Mouse (Mus musculus): Measurements from ENCODE around the gene Dnah8. TPM values are rescaled to one million over a fixed set of nuclear protein-coding genes. Genes with fewer than 3 reads are reported as not detected.

Gene Dnah8
- polyA plus RNA-seq, 1 experiment from 2014 or later: 2.0 TPM

DNA sequence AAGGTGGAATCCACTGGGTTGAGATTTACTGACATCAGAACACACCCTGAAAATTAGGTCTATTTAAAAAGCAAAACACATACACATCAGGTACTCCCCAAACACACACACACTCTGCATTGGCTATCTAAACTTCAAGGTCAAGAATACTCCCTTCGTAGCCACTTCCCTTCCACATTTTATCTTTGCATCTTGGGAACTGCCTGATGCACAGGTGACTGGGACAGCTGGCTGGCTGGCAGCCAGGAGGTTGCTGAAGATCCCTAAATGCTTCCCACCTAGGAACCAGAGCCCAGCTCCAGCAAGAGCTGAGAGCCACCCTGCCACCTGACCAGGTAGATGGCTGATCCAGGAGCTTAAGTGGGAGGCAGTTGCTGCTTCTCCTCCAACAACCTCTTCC lies 212.9 kb downstream of the Dnah8 start:
- Histone ChIP-seq H3K27ac (ENCODE audit: low read length) (no peak overlapping the region), H3K9me3 (ENCODE audit: control insufficient read depth, low read depth, low read length) (no peaks in the 10 kb centered on the region), H3K4me2 (replicated peaks; ENCODE audit: low read depth, low read length) (no peak overlapping the region), H3K36me3 (ENCODE audit: control insufficient read depth, insufficient read depth, low read length) (no peaks in the 10 kb centered on the region), H3K9ac (replicated peaks; ENCODE audit: low read depth, low read length) (no peak overlapping the region), H3K4me3 (ENCODE audit: low read depth, low read length) (no peak overlapping the region), H3K27me3 (ENCODE audit: control insufficient read depth, insufficient read depth, low read length) (no peaks in the 10 kb centered on the region), H3K4me1 (ENCODE audit: control insufficient read depth, insufficient read depth, low read length) (no peaks in the 10 kb centered on the region)
- WGBS: 55% methylated on average over 1 of the region's 1 CpGs
- ATAC-seq (ENCODE audit: insufficient number of reproducible peaks, insufficient read depth, low FRiP score, low read depth): no peak

- Histone ChIP-seq H3K9me3 (ENCODE audit: control insufficient read depth, low read depth, low read length) (no peaks in the 10 kb centered on the region), H3K4me2 (replicated peaks; ENCODE audit: low read depth, low read length) (no peak overlapping the region), H3K4me1 (ENCODE audit: control insufficient read depth, insufficient read depth, low read length) (no peaks in the 10 kb centered on the region), H3K36me3 (ENCODE audit: control insufficient read depth, insufficient read depth, low read length) (no peaks in the 10 kb centered on the region), H3K27ac (ENCODE audit: low read length) (no peak overlapping the region), H3K4me3 (ENCODE audit: low read depth, low read length) (no peak overlapping the region), H3K9ac (replicated peaks; ENCODE audit: low read depth, low read length) (no peak overlapping the region), H3K27me3 (ENCODE audit: control insufficient read depth, insufficient read depth, low read length) (no peaks in the 10 kb centered on the region)
- ATAC-seq (ENCODE audit: insufficient number of reproducible peaks, insufficient read depth, low FRiP score, low read depth): no peak
- WGBS: 77% methylated on average over 9 of the region's 9 CpGs
Observed at GRCm38 (mm10) chr17:30840046-30840445, 215.9 kb downstream of the Dnah8 start.

DNA sequence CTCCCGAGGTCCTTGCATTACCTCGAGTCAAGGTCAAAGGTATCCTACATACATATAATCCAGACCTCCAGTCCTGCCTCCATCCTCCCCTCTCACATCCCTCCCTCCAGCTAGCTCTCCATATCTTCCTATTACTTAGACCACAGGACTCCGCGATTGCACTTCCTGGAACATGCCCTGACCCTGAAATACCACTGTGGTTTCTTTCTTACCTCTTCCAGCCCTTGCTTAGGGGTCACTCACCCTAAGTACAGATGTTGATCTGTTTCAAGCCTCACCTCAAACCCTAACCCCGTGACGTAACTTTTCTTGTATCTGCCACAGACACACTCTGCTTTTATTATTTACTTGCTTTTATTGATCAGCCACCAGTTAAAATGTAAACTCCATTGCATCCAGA lies 218.2 kb downstream of the Dnah8 start:
- no peaks in the 10 kb centered on the region for H3K4me1 ChIP-seq (ENCODE audit: control insufficient read depth, insufficient read depth, low read length)
- H3K36me3 ChIP-seq (ENCODE audit: control insufficient read depth, insufficient read depth, low read length): no peaks in the 10 kb centered on the region
- no peak overlapping the region for H3K27ac ChIP-seq (ENCODE audit: low read length)
- no peak for ATAC-seq (ENCODE audit: insufficient number of reproducible peaks, insufficient read depth, low FRiP score, low read depth)
- H3K4me3 ChIP-seq (ENCODE audit: low read depth, low read length): no peak overlapping the region
- H3K9ac ChIP-seq (replicated peaks; ENCODE audit: low read depth, low read length): no peak overlapping the region
- H3K9me3 ChIP-seq (ENCODE audit: control insufficient read depth, low read depth, low read length): no peaks in the 10 kb centered on the region
- H3K27me3 ChIP-seq (ENCODE audit: control insufficient read depth, insufficient read depth, low read length): no peaks in the 10 kb centered on the region
- 73% methylated on average over 6 of the region's 6 CpGs for WGBS
- no peak overlapping the region for H3K4me2 ChIP-seq (replicated peaks; ENCODE audit: low read depth, low read length)

- no peak for ATAC-seq (ENCODE audit: insufficient number of reproducible peaks, insufficient read depth, low FRiP score, low read depth)
- Histone ChIP-seq H3K27ac (ENCODE audit: low read length) (no peak overlapping the region), H3K27me3 (ENCODE audit: control insufficient read depth, insufficient read depth, low read length) (no peaks in the 10 kb centered on the region), H3K9ac (replicated peaks; ENCODE audit: low read depth, low read length) (no peak overlapping the region), H3K9me3 (ENCODE audit: control insufficient read depth, low read depth, low read length) (no peaks in the 10 kb centered on the region), H3K4me3 (ENCODE audit: low read depth, low read length) (no peak overlapping the region), H3K36me3 (ENCODE audit: control insufficient read depth, insufficient read depth, low read length) (no peaks in the 10 kb centered on the region), H3K4me1 (ENCODE audit: control insufficient read depth, insufficient read depth, low read length) (no peaks in the 10 kb centered on the region), H3K4me2 (replicated peaks; ENCODE audit: low read depth, low read length) (no peak overlapping the region)
- 48% methylated on average over 9 of the region's 9 CpGs for WGBS
Observed at GRCm38 (mm10) chr17:30844321-30844791, 220.2 kb downstream of the Dnah8 start.

- H3K27me3 ChIP-seq (ENCODE audit: control insufficient read depth, insufficient read depth, low read length): no peaks in the 10 kb centered on the region
- no peak overlapping the region for H3K4me3 ChIP-seq (ENCODE audit: low read depth, low read length)
- H3K9me3 ChIP-seq (ENCODE audit: control insufficient read depth, low read depth, low read length): no peaks in the 10 kb centered on the region
- ATAC-seq (ENCODE audit: insufficient number of reproducible peaks, insufficient read depth, low FRiP score, low read depth): no peak
- H3K27ac ChIP-seq (ENCODE audit: low read length): no peak overlapping the region
- WGBS: 77% methylated on average over 7 of the region's 7 CpGs
- H3K36me3 ChIP-seq (ENCODE audit: control insufficient read depth, insufficient read depth, low read length): no peaks in the 10 kb centered on the region
- H3K9ac ChIP-seq (replicated peaks; ENCODE audit: low read depth, low read length): no peak overlapping the region
- H3K4me1 ChIP-seq (ENCODE audit: control insufficient read depth, insufficient read depth, low read length): no peaks in the 10 kb centered on the region
- H3K4me2 ChIP-seq (replicated peaks; ENCODE audit: low read depth, low read length): no peak overlapping the region
Observed at GRCm38 (mm10) chr17:30847498-30847897, 223.3 kb downstream of the Dnah8 start.

GRCm38 (mm10) chr17:30848086-30848485 lies 223.9 kb downstream of the Dnah8 start:
- Histone ChIP-seq H3K27ac (ENCODE audit: low read length) (no peak overlapping the region), H3K4me3 (ENCODE audit: low read depth, low read length) (no peak overlapping the region), H3K27me3 (ENCODE audit: control insufficient read depth, insufficient read depth, low read length) (no peaks in the 10 kb centered on the region), H3K4me2 (replicated peaks; ENCODE audit: low read depth, low read length) (no peak overlapping the region), H3K9me3 (ENCODE audit: control insufficient read depth, low read depth, low read length) (no peaks in the 10 kb centered on the region), H3K9ac (replicated peaks; ENCODE audit: low read depth, low read length) (no peak overlapping the region), H3K36me3 (ENCODE audit: control insufficient read depth, insufficient read depth, low read length) (no peaks in the 10 kb centered on the region), H3K4me1 (ENCODE audit: control insufficient read depth, insufficient read depth, low read length) (no peaks in the 10 kb centered on the region)
- 92% methylated on average over 5 of the region's 5 CpGs for WGBS
- ATAC-seq (ENCODE audit: insufficient number of reproducible peaks, insufficient read depth, low FRiP score, low read depth): no peak

DNA sequence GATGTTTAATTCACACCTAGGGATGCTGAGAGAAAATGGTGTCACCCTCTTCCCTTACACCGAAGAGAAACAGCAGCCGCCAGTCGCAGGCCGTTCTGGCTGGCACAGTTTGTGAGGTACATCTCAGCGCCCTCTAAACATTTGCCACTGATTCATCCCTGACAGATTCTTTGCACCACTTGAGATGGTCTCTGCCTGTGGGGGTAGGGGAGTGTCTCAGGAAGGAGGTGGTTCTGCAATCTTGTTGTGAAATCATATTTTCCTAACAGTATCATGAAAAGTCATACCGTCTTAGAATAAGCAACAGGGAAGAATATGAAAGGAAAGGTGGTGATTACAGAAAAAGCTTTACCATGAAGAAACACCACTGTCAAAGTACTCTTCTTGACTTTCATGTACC lies 224.7 kb downstream of the Dnah8 start:
- Histone ChIP-seq H3K4me2 (replicated peaks; ENCODE audit: low read depth, low read length) (no peak overlapping the region), H3K36me3 (ENCODE audit: control insufficient read depth, insufficient read depth, low read length) (no peaks in the 10 kb centered on the region), H3K9ac (replicated peaks; ENCODE audit: low read depth, low read length) (no peak overlapping the region), H3K4me1 (ENCODE audit: control insufficient read depth, insufficient read depth, low read length) (no peaks in the 10 kb centered on the region), H3K27ac (ENCODE audit: low read length) (no peak overlapping the region), H3K4me3 (ENCODE audit: low read depth, low read length) (no peak overlapping the region), H3K9me3 (ENCODE audit: control insufficient read depth, low read depth, low read length) (no peaks in the 10 kb centered on the region), H3K27me3 (ENCODE audit: control insufficient read depth, insufficient read depth, low read length) (no peaks in the 10 kb centered on the region)
- ATAC-seq (ENCODE audit: insufficient number of reproducible peaks, insufficient read depth, low FRiP score, low read depth): no peak
- 91% methylated on average over 6 of the region's 6 CpGs for WGBS

DNA sequence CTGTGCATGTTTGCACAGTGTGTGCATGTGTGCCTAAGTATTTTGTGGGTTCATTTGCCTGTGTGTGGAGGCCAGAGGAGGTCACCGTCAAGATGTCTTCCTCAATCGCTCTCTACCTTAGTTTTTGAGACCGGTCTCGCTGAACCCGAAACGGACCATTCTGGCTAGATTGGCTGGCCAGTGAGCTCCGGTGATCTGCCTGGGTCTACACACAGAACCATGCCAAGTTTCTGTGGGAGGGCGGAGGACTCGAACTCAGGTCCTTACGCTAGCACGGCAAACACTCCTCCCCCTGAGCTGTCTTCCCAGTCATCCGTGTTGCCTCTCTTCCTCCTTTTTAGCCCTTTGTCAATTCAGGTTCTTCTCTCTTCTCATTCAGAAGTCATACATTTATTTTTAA lies 225.7 kb downstream of the Dnah8 start:
- H3K4me2 ChIP-seq (replicated peaks; ENCODE audit: low read depth, low read length): no peak overlapping the region
- no peaks in the 10 kb centered on the region for H3K27me3 ChIP-seq (ENCODE audit: control insufficient read depth, insufficient read depth, low read length)
- H3K9ac ChIP-seq (replicated peaks; ENCODE audit: low read depth, low read length): no peak overlapping the region
- H3K36me3 ChIP-seq (ENCODE audit: control insufficient read depth, insufficient read depth, low read length): no peaks in the 10 kb centered on the region
- H3K27ac ChIP-seq (ENCODE audit: low read length): no peak overlapping the region
- H3K4me1 ChIP-seq (ENCODE audit: control insufficient read depth, insufficient read depth, low read length): no peaks in the 10 kb centered on the region
- 94% methylated on average over 12 of the region's 12 CpGs for WGBS
- H3K4me3 ChIP-seq (ENCODE audit: low read depth, low read length): no peak overlapping the region
- no peak for ATAC-seq (ENCODE audit: insufficient number of reproducible peaks, insufficient read depth, low FRiP score, low read depth)
- no peaks in the 10 kb centered on the region for H3K9me3 ChIP-seq (ENCODE audit: control insufficient read depth, low read depth, low read length)

DNA sequence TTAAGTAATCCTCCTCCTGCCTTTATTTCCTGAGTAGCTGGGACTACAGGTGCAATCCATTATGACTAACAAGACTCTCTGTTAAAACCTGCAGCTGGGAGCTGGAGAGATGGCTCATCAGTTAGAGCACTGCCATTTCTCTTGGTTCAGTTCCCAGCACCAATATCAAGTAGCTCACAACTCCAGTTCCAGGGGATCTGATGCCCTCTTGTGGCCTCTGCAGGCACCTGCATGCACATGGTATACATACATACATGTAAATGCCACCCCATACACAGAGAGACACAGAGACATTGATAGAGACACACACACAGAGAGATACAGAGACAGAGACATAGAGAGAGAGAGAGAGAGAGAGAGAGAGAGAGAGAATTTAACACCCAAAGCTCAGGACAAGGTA lies 228.2 kb downstream of the Dnah8 start:
- Histone ChIP-seq H3K27ac (ENCODE audit: low read length) (no peak overlapping the region), H3K36me3 (ENCODE audit: control insufficient read depth, insufficient read depth, low read length) (no peaks in the 10 kb centered on the region), H3K4me1 (ENCODE audit: control insufficient read depth, insufficient read depth, low read length) (no peaks in the 10 kb centered on the region), H3K9me3 (ENCODE audit: control insufficient read depth, low read depth, low read length) (no peaks in the 10 kb centered on the region), H3K4me3 (ENCODE audit: low read depth, low read length) (no peak overlapping the region), H3K4me2 (replicated peaks; ENCODE audit: low read depth, low read length) (no peak overlapping the region), H3K27me3 (ENCODE audit: control insufficient read depth, insufficient read depth, low read length) (no peaks in the 10 kb centered on the region), H3K9ac (replicated peaks; ENCODE audit: low read depth, low read length) (no peak overlapping the region)
- no peak for ATAC-seq (ENCODE audit: insufficient number of reproducible peaks, insufficient read depth, low FRiP score, low read depth)
